Mouse (Mus musculus) hindbrain, postnatal 0 days (tissue): ENCODE measurements around the gene Slc26a8. TPM values are rescaled to one million over a fixed set of nuclear protein-coding genes. Genes with fewer than 3 reads are reported as not detected.

ENCODE experiments used
- ATAC-seq: fragments of 200-750 bp; cut with Nextera tagmentation; 2 replicates; pipeline ENCODE4 v1.8.0; 2017; ENCODE audit warnings: mild to moderate bottlenecking, moderate TSS enrichment, moderate library complexity
- DNase-seq: peaks from one replicate; pipeline ENCODE4 v3.0.0-alpha.2; 2015; ENCODE audit warnings: low spot score
- H3K27ac ChIP-seq: fragments of 300-500 bp; sonication (generic); 2 replicates; pipeline ENCODE4 v1.5.1; 2014; ENCODE audit warnings: mild to moderate bottlenecking
- H3K27me3 ChIP-seq: fragments of 300-500 bp; sonication (generic); 2 replicates; pipeline ENCODE4 v1.6.1; 2014; ENCODE audit warnings: low read length, mixed read lengths; ENCODE audit not compliant: insufficient read depth
- H3K36me3 ChIP-seq: fragments of 300-500 bp; sonication (generic); 2 replicates; pipeline ENCODE4 v1.6.1; 2014; ENCODE audit warnings: low read length, mixed read lengths; ENCODE audit not compliant: insufficient read depth
- H3K4me1 ChIP-seq: fragments of 300-500 bp; sonication (generic); 2 replicates; pipeline ENCODE4 v1.6.1; 2014; ENCODE audit warnings: antibody characterized with exemption, low read length, mixed read lengths; ENCODE audit not compliant: insufficient read depth
- H3K4me2 ChIP-seq: fragments of 300-500 bp; sonication (generic); 2 replicates; pipeline ENCODE4 v1.6.1; 2014; ENCODE audit warnings: low read depth, mild to moderate bottlenecking, low read length, moderate library complexity, mixed read lengths
- H3K4me3 ChIP-seq: fragments of 300-500 bp; sonication (generic); 2 replicates; pipeline ENCODE4 v1.5.1; 2014; ENCODE audit warnings: low read length
- H3K9ac ChIP-seq: fragments of 300-500 bp; sonication (generic); replicated peaks from 2 replicates; pipeline ENCODE4 v1.6.1; 2014; ENCODE audit warnings: mild to moderate bottlenecking, low read length, moderate library complexity, mixed read lengths
- H3K9me3 ChIP-seq: fragments of 300-500 bp; sonication (generic); 2 replicates; pipeline ENCODE4 v1.6.1; 2016; ENCODE audit warnings: low read length, mixed read lengths
- CTCF ChIP-seq: IDR thresholded peaks from 2 replicates; pipeline ENCODE4 v1.5.1; 2016; ENCODE audit warnings: antibody characterized with exemption, control low read depth, low read depth
- WGBS: fragments of 180-500 bp; shearing (Covaris S2); extraction: QIAGEN DNeasy Blood & Tissue Kit; methylation state at CpG from one replicate; pipeline ENCODE4 v1.1.7; 2014; 5-methylcytosine and 5-hydroxymethylcytosine counted together
- polyA plus RNA-seq: library from polyadenylated mRNA; unstranded; fragments of >200 nt; fragmentation: Nextera tagmentation; extraction: Ambion mirVana; gene quantifications from 2 replicates; pipeline ENCODE4 v1.2.1, GENCODE M21; 2015
- total RNA-seq: library from RNA; depleted of rRNA; stranded (reverse); fragments of >200 nt; gene quantifications from 2 replicates; pipeline ENCODE4 v1.2.3, GENCODE M21; 2014

Gene Slc26a8
- total and polyA plus RNA-seq, 2 experiments from 2014 or later, result 1.9 to 2.2 TPM

- no peak for TF ChIP-seq CTCF
- Histone ChIP-seq H3K9me3 (no peaks in the 10 kb centered on the region), H3K9ac (no peak overlapping the region), H3K27me3 (no peaks in the 10 kb centered on the region), H3K36me3 (no peaks in the 10 kb centered on the region), H3K4me1 (no peaks in the 10 kb centered on the region), H3K27ac (no peak overlapping the region), H3K4me3 (no peak overlapping the region), H3K4me2 (no peak overlapping the region)
- WGBS, result 50% methylated on average over 4 of the region's 4 CpGs
- DNase-seq, result no peak
- no peak for ATAC-seq
Measured at GRCm38 (mm10) chr17:28644112-28644511, 45.9 kb downstream of the Slc26a8 start.

DNA sequence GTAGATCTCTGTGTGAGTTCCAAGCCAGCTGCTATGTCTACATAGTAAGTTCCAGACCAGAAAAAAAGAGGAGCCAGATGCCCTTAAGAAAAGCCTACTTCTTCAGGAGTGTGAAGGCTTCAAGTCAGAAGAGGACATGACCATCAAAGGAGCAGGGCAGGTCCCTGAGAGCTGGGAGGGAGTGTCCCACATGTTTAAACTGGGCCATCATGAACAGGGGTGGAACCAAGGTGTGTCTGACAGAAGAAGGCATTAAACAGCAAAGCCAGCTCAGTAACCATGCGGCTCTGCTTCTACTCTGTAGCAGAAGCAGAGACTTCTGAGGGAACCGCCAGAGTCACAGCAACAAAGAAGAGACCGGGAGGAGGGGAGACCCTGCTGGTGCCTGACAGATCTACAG, 46.3 kb downstream of the Slc26a8 start:
- DNase-seq, result no peak
- WGBS, result 26% methylated on average over 3 of the region's 3 CpGs
- no peaks in the 10 kb centered on the region for H3K36me3 ChIP-seq
- no peak for TF ChIP-seq CTCF
- H3K9me3 ChIP-seq, result no peaks in the 10 kb centered on the region
- no peak overlapping the region for H3K4me2 ChIP-seq
- H3K4me3 ChIP-seq, result no peak overlapping the region
- no peak overlapping the region for H3K9ac ChIP-seq
- H3K27me3 ChIP-seq, result no peaks in the 10 kb centered on the region
- no peaks in the 10 kb centered on the region for H3K4me1 ChIP-seq
- no peak for ATAC-seq
- no peak overlapping the region for H3K27ac ChIP-seq

DNA sequence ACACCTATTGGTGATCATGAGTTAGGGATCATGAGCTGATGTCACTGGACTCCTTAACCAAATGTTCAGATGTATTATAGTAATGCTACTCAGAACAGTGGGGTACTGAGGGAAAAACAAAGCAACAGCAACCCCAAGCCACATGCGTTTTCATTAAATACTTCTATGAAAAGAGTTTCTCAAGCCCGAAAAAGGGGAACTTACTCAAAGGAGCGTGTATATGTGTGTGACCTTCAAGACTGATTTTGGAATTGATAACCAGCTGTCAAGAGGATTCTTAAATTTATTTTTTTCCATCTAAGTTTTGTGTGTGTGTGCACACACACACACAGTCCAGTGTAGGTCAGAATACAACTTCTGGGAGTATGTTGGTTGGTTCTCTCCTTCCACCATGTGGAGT, 49.9 kb downstream of the Slc26a8 start:
- Histone ChIP-seq H3K4me2 (no peak overlapping the region), H3K9ac (no peak overlapping the region), H3K4me3 (no peak overlapping the region), H3K9me3 (no peaks in the 10 kb centered on the region), H3K27ac (no peak overlapping the region), H3K4me1 (no peaks in the 10 kb centered on the region), H3K27me3 (no peaks in the 10 kb centered on the region), H3K36me3 (no peaks in the 10 kb centered on the region)
- no peak for TF ChIP-seq CTCF
- 82% methylated on average over 3 of the region's 3 CpGs for WGBS
- ATAC-seq (no peak), DNase-seq (no peak)

GRCm38 (mm10) chr17:28637711-28638690, 52.0 kb downstream of the Slc26a8 start:
- H3K4me3 ChIP-seq, result no peak overlapping the region
- no peak overlapping the region for H3K4me2 ChIP-seq
- DNase-seq, result peak; percentile 61
- 67% methylated on average over 7 of the region's 7 CpGs for WGBS
- H3K4me1 ChIP-seq, result no peaks in the 10 kb centered on the region
- ATAC-seq, result no peak
- H3K27me3 ChIP-seq, result no peaks in the 10 kb centered on the region
- no peaks in the 10 kb centered on the region for H3K9me3 ChIP-seq
- no peaks in the 10 kb centered on the region for H3K36me3 ChIP-seq
- no peak overlapping the region for H3K9ac ChIP-seq
- no peak for TF ChIP-seq CTCF
- H3K27ac ChIP-seq, result no peak overlapping the region

- Histone ChIP-seq H3K4me2 (no peak overlapping the region), H3K9me3 (no peaks in the 10 kb centered on the region), H3K27me3 (no peaks in the 10 kb centered on the region), H3K4me1 (no peaks in the 10 kb centered on the region), H3K27ac (no peak overlapping the region), H3K9ac (no peak overlapping the region), H3K4me3 (no peak overlapping the region), H3K36me3 (no peaks in the 10 kb centered on the region)
- TF ChIP-seq CTCF, result no peak
- WGBS, result 84% methylated on average over 5 of the region's 5 CpGs
- no peak for DNase-seq
- no peak for ATAC-seq
Measured at GRCm38 (mm10) chr17:28635842-28636241, 54.2 kb downstream of the Slc26a8 start.

DNA sequence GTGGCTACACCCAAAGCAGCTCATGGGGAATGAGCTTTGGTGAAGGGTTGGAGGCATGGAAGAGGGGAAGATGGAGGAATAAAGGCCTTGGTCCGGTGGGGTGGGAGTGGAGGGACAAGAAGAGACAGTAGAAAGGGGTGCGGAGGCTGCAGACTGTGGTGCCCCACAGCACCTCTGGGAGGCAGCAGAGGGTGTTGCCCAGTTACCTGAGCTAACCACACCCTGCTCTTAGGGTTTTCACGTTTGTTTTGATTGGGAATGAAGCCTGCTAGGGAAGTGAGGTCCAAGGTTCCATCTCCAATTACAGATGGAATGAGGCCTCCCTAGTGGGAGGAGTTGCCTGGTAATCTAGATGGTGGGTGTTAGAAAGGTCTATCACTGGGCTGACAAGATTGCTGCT, 60.9 kb downstream of the Slc26a8 start:
- TF ChIP-seq CTCF, result no peak
- DNase-seq, result no peak
- Histone ChIP-seq H3K27ac (no peak overlapping the region), H3K4me2 (no peak overlapping the region), H3K27me3 (no peaks in the 10 kb centered on the region), H3K9me3 (no peaks in the 10 kb centered on the region), H3K9ac (no peak overlapping the region), H3K36me3 (no peaks in the 10 kb centered on the region), H3K4me3 (no peak overlapping the region), H3K4me1 (no peaks in the 10 kb centered on the region)
- 55% methylated on average over 3 of the region's 3 CpGs for WGBS
- no peak for ATAC-seq
